Mouse (Mus musculus) heart, embryonic 13.5 days (tissue): ENCODE results near the gene Tfcp2. TPM values are rescaled to one million over a fixed set of nuclear protein-coding genes. Genes with fewer than 3 reads are reported as not detected.

Experiments
- ATAC-seq: fragments of 200-750 bp; cut with Nextera tagmentation; 2 replicates; pipeline ENCODE4 v1.8.0; 2017; ENCODE audit warnings: moderate TSS enrichment; ENCODE audit not compliant: insufficient number of reproducible peaks, low FRiP score, low TSS enrichment; ENCODE audit errors: extremely low read depth
- H3K27ac ChIP-seq: fragments of 300-500 bp; sonication (generic); replicated peaks from 2 replicates; pipeline ENCODE4 v1.5.1; 2015; ENCODE audit warnings: moderate library complexity, mild to moderate bottlenecking, inconsistent platforms
- H3K27me3 ChIP-seq: fragments of 300-500 bp; sonication (generic); replicated peaks from 2 replicates; pipeline ENCODE4 v1.6.1; 2015; ENCODE audit warnings: mild to moderate bottlenecking, inconsistent platforms
- H3K36me3 ChIP-seq: fragments of 300-500 bp; sonication (generic); 2 replicates; pipeline ENCODE4 v1.6.1; 2015; ENCODE audit warnings: mild to moderate bottlenecking, inconsistent platforms
- H3K4me1 ChIP-seq: fragments of 300-500 bp; sonication (generic); 2 replicates; pipeline ENCODE4 v1.6.1; 2015; ENCODE audit warnings: inconsistent platforms
- H3K4me2 ChIP-seq: fragments of 300-500 bp; sonication (generic); 2 replicates; pipeline ENCODE4 v1.6.1; 2015; ENCODE audit warnings: inconsistent platforms, mild to moderate bottlenecking, moderate library complexity
- H3K4me3 ChIP-seq: fragments of 300-500 bp; sonication (generic); 2 replicates; pipeline ENCODE4 v1.5.1; 2015; ENCODE audit warnings: moderate library complexity, mild to moderate bottlenecking, inconsistent platforms
- H3K9ac ChIP-seq: fragments of 300-500 bp; sonication (generic); 2 replicates; pipeline ENCODE4 v1.6.1; 2015; ENCODE audit warnings: inconsistent platforms, mild to moderate bottlenecking, moderate library complexity
- H3K9me3 ChIP-seq: fragments of 300-500 bp; sonication (generic); 2 replicates; pipeline ENCODE4 v1.6.1; 2016; ENCODE audit warnings: inconsistent platforms
- WGBS: fragments of 180-500 bp; shearing (Covaris S2); methylation state at CpG from one replicate; pipeline ENCODE4 v1.1.7; 2015; ENCODE audit warnings: mixed read lengths; 5-methylcytosine and 5-hydroxymethylcytosine counted together
- polyA plus RNA-seq: library from polyadenylated mRNA; unstranded; fragments of >200 nt; fragmentation: Nextera tagmentation; extraction: Ambion mirVana; gene quantifications from 2 replicates; pipeline ENCODE4 v1.2.1, GENCODE M21; 2015

Tfcp2 gene
- polyA plus RNA-seq, 1 experiment from 2014 or later = 20.6 TPM

DNA sequence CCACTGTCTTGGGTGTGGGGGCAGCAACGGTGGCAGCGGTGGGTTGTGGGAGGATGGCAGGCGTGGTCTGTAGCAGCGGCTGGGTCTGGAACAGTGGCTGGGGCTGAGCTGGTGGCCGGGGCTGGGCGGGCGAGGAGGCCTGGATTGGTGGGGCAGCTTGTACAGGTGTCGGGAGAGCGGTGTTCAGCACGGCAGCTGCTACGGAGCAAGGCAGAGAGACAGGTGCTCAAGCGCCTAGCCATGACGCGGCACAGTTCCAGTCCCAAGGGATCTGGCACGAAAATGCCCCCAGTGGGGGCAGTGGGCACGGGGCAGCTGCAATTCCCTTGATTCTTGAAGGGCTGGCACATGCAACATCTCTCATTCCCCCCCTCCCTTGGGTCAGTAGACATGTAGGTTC lies 34.1 kb upstream of the Tfcp2 start:
- no peak for ATAC-seq
- WGBS = 90% methylated on average over 16 of the region's 16 CpGs
- Histone ChIP-seq H3K9me3 (no peaks in the 10 kb centered on the region), H3K36me3 (peaks cover 22% of the 10 kb centered on the region), H3K4me1 (no peaks in the 10 kb centered on the region), H3K4me2 (no peak overlapping the region), H3K27ac (no peak overlapping the region), H3K4me3 (no peak overlapping the region), H3K9ac (no peak overlapping the region), H3K27me3 (no peaks in the 10 kb centered on the region)

DNA sequence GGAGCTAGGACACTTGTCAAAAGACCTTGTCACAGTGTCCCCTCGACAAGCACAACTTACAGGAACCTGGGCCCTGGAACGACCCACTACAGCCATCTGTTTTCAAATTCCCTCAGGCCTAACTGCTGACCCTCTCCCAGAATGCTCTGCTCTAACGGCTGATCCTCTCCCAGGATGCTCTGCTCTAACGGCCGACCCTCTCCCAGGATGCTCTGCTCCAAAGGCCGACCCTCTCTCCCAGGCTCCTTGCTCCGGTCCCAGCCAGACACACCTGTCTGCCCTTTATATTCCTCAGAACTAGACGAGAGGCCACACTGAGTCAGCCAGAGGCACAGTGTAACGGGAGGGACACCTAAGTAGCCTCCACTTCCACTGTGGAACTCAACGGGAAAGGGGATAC lies 28.3 kb upstream of the Tfcp2 start:
- peaks cover 27% of the 10 kb centered on the region for H3K36me3 ChIP-seq
- 78% methylated on average over 10 of the region's 10 CpGs for WGBS
- no peak overlapping the region for H3K4me3 ChIP-seq
- no peaks in the 10 kb centered on the region for H3K4me1 ChIP-seq
- H3K9me3 ChIP-seq = no peaks in the 10 kb centered on the region
- H3K27ac ChIP-seq = no peak overlapping the region
- no peak overlapping the region for H3K9ac ChIP-seq
- H3K27me3 ChIP-seq = no peaks in the 10 kb centered on the region
- H3K4me2 ChIP-seq = no peak overlapping the region
- no peak for ATAC-seq

DNA sequence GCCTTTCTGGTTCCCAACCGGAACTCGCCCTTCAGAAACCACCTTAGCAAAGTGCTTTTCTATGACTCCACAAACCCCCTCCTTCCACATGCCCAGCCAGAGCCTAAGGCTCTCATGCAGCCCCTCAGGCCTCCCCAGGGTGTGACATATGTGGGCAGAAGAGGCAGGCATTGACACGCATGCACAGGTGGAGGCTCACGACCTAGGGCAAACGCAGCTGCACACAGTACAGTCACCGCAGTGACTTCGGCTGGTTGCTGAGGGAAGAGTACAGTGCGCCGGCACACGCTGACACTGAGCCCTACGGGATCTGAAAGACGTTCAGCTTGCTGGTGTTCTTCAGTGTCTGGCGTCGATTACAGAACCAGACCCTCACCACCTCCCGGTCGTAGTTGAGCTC lies 26.2 kb upstream of the Tfcp2 start:
- H3K9ac ChIP-seq = no peak overlapping the region
- H3K9me3 ChIP-seq = no peaks in the 10 kb centered on the region
- H3K4me3 ChIP-seq = no peak overlapping the region
- peaks cover 14% of the 10 kb centered on the region for H3K4me1 ChIP-seq
- WGBS = 81% methylated on average over 16 of the region's 16 CpGs
- no peak for ATAC-seq
- H3K36me3 ChIP-seq = peaks cover 27% of the 10 kb centered on the region
- no peaks in the 10 kb centered on the region for H3K27me3 ChIP-seq
- H3K27ac ChIP-seq = no peak overlapping the region
- no peak overlapping the region for H3K4me2 ChIP-seq

DNA sequence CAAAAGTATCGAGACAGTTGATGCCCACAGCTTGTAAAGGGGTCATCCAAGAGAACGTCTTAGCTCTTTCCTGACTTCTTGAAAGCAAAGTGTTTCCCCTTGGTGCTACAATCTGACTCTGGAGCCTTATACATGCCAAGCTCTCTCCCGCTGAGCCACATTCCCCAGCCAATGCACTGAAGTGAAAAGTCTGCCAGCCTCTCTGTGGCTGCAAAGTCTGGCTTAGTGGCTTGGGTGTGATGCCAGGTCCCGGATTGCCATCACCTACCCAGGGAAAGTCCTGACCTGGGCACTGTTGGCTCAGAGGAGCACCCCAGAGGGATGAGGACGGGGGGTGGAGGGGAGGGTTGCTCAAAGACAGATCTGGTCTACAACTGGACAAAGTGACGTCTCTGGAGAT lies 25.0 kb upstream of the Tfcp2 start:
- no peak for ATAC-seq
- Histone ChIP-seq H3K36me3 (peaks cover 27% of the 10 kb centered on the region), H3K27ac (no peak overlapping the region), H3K4me2 (no peak overlapping the region), H3K9ac (no peak overlapping the region), H3K4me1 (peaks cover 14% of the 10 kb centered on the region), H3K27me3 (no peaks in the 10 kb centered on the region), H3K9me3 (no peaks in the 10 kb centered on the region), H3K4me3 (no peak overlapping the region)
- 72% methylated on average over 6 of the region's 6 CpGs for WGBS

DNA sequence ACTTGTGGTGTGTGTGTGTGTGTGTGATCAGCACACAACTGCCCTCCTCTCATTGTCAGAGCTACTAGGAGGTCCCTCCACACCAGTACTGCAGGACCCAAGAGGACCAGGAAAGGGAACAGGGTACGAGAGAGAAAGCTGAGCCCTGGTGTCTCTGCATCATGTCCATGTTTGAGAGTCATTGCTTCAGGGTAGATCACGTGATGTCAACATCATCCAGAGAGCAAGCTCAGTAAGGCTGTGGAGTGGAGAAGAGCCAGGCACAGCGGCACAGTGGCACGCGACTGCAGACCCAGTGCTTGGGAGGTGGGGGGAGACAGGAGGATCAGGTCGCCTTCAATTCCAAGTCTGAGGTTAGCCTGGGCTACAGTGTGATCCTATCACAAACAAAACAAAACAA lies 24.6 kb upstream of the Tfcp2 start:
- Histone ChIP-seq H3K36me3 (peaks cover 27% of the 10 kb centered on the region), H3K4me2 (no peak overlapping the region)
- 77% methylated on average over 6 of the region's 6 CpGs for WGBS

DNA sequence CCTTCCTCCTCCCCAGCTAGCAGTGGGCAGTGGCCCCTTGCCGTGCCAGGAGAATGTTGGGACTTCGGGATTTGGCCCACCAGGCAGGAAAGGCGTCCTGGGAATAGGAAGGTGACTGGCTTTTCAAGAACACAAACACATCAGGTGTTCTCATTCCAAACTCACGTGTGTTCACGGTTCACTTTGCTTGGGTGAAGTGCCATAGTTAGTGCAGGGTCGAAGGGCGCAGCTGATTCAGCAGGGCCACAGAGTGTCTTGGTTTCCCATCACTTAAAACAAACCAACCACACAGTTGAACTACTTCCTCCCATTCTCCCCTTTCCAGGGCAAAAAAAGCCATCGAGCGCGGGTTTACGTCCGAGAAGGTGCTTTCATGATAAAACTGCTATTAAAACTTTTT lies 23.6 kb upstream of the Tfcp2 start:
- H3K36me3 ChIP-seq = peaks cover 18% of the 10 kb centered on the region
- H3K4me3 ChIP-seq = no peak overlapping the region
- no peak overlapping the region for H3K9ac ChIP-seq
- no peak overlapping the region for H3K4me2 ChIP-seq
- no peak overlapping the region for H3K27ac ChIP-seq
- 83% methylated on average over 12 of the region's 12 CpGs for WGBS
- H3K27me3 ChIP-seq = no peaks in the 10 kb centered on the region
- no peaks in the 10 kb centered on the region for H3K9me3 ChIP-seq
- H3K4me1 ChIP-seq = peaks cover 14% of the 10 kb centered on the region
- no peak for ATAC-seq

More for the DNA sequence above, 24.6 kb upstream of the Tfcp2 start:
- H3K9ac ChIP-seq = no peak overlapping the region
- H3K4me3 ChIP-seq = no peak overlapping the region
- no peak for ATAC-seq
- no peaks in the 10 kb centered on the region for H3K27me3 ChIP-seq
- H3K4me1 ChIP-seq = peaks cover 14% of the 10 kb centered on the region
- no peak overlapping the region for H3K27ac ChIP-seq
- no peaks in the 10 kb centered on the region for H3K9me3 ChIP-seq

DNA sequence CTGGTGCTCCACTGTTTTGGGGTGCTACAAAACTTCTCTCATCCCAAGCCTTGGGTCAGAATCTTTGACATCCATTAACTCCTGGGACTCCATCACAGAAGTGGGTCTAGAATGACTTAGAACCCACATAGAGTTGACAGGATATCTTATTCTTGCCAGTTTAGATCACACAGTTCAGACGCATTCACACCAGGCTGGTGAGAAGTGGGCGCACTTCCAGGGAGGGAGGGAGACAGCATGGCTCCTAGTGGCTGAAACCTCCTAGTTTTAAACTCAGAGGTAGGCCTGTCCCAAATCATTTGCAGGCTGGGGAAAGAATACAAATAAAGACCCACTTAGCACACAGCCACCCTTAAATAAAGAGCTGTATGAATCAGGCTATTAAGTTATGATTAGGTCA lies 22.6 kb upstream of the Tfcp2 start:
- H3K27me3 ChIP-seq = no peaks in the 10 kb centered on the region
- no peak for ATAC-seq
- H3K4me3 ChIP-seq = no peak overlapping the region
- peak overlapping the region; percentile 68 for H3K27ac ChIP-seq
- peak overlapping the region; percentile 22; the same call in 1 of the 2 replicates for H3K4me2 ChIP-seq
- WGBS = 49% methylated on average over 2 of the region's 2 CpGs
- H3K9me3 ChIP-seq = no peaks in the 10 kb centered on the region
- peak overlapping the region; percentile 52; the same call in 1 of the 2 replicates for H3K9ac ChIP-seq
- H3K36me3 ChIP-seq = peaks cover 11% of the 10 kb centered on the region
- H3K4me1 ChIP-seq = peaks cover 14% of the 10 kb centered on the region

DNA sequence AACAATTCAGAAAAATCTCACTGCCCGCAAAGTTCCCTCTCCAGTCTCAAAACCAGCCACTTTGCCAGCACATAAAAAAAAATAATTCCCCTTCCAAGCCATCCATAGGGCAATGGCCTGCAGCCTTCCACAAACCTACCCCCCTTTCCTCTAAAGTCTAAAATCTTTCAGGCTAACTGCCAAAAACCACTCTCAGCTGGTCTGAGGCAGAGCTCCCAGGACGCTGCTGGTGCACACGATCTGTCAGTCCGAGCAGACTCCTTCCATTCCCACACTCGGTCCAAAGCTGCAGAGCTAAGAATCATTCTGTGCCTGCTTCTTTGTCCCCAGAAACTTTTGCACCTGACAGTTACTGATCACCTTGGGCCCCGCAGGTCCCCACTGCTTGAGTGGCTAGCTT lies 22.1 kb upstream of the Tfcp2 start:
- H3K4me2 ChIP-seq = peak overlapping the region; percentile 22; the same call in 1 of the 2 replicates
- no peaks in the 10 kb centered on the region for H3K27me3 ChIP-seq
- no peak overlapping the region for H3K4me3 ChIP-seq
- no peaks in the 10 kb centered on the region for H3K9me3 ChIP-seq
- WGBS = 30% methylated on average over 6 of the region's 6 CpGs
- peaks cover 14% of the 10 kb centered on the region for H3K4me1 ChIP-seq
- H3K27ac ChIP-seq = peak overlapping the region; percentile 68
- peak overlapping the region; percentile 52 for H3K9ac ChIP-seq
- peaks cover 8% of the 10 kb centered on the region; the same call in 1 of the 2 replicates for H3K36me3 ChIP-seq
- ATAC-seq = no peak

DNA sequence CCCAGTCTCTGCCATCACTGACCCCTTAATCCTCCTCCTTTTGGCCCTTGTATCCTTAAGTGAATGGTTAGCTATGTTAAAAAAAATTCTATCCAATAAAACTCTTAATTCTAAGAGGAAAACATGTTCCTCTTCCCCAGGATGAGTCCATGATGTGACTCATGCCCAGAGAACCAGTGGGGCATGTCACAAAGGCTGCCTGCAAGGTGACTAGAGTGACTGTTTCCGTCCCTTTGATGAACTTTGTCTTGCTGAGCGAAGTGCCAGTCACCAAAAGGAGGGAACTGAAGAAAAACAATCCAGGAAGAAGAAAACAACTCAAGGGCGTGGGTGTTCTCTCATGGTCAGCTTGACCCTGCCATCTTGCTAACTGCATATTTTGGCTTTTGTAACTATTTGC lies 17.4 kb upstream of the Tfcp2 start:
- peaks cover 11% of the 10 kb centered on the region for H3K4me1 ChIP-seq
- H3K4me2 ChIP-seq = no peak overlapping the region
- H3K9me3 ChIP-seq = no peaks in the 10 kb centered on the region
- H3K36me3 ChIP-seq = no peaks in the 10 kb centered on the region
- no peaks in the 10 kb centered on the region for H3K27me3 ChIP-seq
- 64% methylated on average over 3 of the region's 3 CpGs for WGBS
- no peak overlapping the region for H3K27ac ChIP-seq
- no peak for ATAC-seq
- H3K4me3 ChIP-seq = no peak overlapping the region
- H3K9ac ChIP-seq = no peak overlapping the region

DNA sequence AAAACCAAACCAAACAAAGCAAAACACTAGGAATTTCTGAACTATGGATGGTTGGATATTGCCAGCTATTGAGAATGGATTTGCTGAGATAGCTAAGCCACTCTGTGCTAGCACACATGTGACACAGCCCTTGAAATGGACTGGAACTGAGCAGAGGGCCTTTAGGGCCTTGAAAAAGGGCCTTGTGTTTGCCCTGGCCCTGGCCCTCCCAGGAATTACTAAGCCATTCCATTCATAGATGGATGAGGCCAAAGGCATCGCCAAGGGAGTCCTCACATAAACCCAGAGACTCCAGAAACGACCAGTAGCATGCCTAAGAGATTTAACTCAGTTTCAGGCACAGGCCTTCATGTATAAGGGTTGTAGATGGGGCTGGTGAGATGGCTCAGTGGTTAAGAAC lies 14.7 kb upstream of the Tfcp2 start:
- Histone ChIP-seq H3K27ac (no peak overlapping the region), H3K4me3 (no peak overlapping the region)

DNA sequence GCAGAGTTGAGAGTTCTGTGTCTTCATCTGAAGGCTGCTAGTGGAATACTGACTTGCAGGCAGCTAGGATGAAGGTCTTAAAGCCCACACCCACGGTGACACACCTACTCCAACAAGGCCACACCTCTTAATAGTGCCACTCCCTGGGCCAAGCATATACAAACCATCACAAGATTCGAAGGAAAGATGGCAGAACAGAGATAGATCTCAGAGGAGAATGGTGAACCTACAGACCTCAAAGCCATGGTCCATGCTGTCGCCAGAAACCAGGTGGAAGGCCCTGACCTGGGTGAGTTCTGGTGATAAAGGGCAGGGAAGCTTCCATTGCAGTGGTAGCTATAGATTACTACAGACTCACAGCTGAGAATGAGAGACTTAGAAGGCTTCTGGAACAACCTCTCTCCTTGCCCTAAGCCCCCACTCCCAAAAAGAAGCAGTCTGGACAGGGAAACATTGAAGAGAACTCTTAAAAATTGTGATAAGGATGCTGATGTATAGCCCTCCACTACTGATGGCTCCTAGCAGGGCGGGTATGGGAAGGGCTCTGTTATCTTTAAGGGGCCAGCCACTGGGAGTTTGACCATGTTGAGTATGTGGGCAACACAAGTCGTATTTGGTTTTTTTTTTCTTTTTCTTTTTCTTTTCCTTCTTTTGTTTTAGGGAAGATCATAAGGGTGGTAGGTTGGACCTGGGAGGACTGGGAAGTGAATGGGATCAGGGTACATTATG lies 6.1 kb upstream of the Tfcp2 start:
- 69% methylated on average over 5 of the region's 5 CpGs for WGBS
- Histone ChIP-seq H3K27me3 (no peaks in the 10 kb centered on the region), H3K4me3 (no peak overlapping the region), H3K9ac (no peak overlapping the region), H3K27ac (no peak overlapping the region), H3K4me2 (no peak overlapping the region), H3K9me3 (no peaks in the 10 kb centered on the region), H3K4me1 (peaks cover 12% of the 10 kb centered on the region), H3K36me3 (no peaks in the 10 kb centered on the region)
- ATAC-seq = no peak

More for the DNA sequence above, 14.7 kb upstream of the Tfcp2 start:
- Histone ChIP-seq H3K36me3 (no peaks in the 10 kb centered on the region), H3K4me1 (no peaks in the 10 kb centered on the region), H3K4me2 (no peak overlapping the region), H3K9me3 (no peaks in the 10 kb centered on the region), H3K9ac (no peak overlapping the region), H3K27me3 (no peaks in the 10 kb centered on the region)
- 72% methylated on average over 2 of the region's 2 CpGs for WGBS
- no peak for ATAC-seq

DNA sequence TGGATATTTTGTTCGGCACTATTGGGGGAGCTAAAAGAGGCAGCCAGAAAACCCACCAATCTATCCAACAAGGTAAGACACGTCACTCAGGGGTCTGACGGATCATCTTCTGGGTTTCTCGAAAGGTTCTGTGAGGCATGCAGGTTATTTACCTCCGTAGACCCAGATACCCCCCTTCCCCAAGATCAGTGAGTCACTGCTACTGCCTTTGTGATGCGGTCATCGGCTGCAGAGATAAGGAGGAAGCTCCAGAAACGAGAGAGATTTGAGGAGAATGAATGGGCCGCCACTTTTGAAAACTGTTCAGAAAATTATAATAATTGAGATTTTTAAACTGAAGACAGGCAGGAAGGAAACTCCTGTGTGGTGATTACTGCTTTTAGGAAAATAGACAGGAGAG lies 4.6 kb upstream of the Tfcp2 start:
- no peak overlapping the region for H3K4me3 ChIP-seq
- peaks cover 18% of the 10 kb centered on the region for H3K4me1 ChIP-seq
- WGBS = 60% methylated on average over 9 of the region's 9 CpGs
- H3K9ac ChIP-seq = no peak overlapping the region
- H3K27ac ChIP-seq = no peak overlapping the region
- no peak overlapping the region; the same call in 1 of the 2 replicates for H3K4me2 ChIP-seq
- H3K36me3 ChIP-seq = no peaks in the 10 kb centered on the region
- H3K9me3 ChIP-seq = no peaks in the 10 kb centered on the region
- H3K27me3 ChIP-seq = no peaks in the 10 kb centered on the region
- ATAC-seq = no peak
